Mouse (Mus musculus) embryonic facial prominence, embryonic 14.5 days (tissue): ENCODE measurements at regions not wholly inside any gene's neighbourhood (a gene's known extent, or its start where the extent isn't known, plus 50 kb on each side); places are given as distances from the start of the nearest gene placed in this dataset.

Experiments
- ATAC-seq: fragments of 200-750 bp; cut with Nextera tagmentation; 2 replicates; pipeline ENCODE4 v1.8.0; 2017; ENCODE audit warnings: low read depth, moderate number of reproducible peaks, moderate TSS enrichment
- DNase-seq: peaks from one replicate; pipeline ENCODE4 v3.0.0-alpha.2; 2015; ENCODE audit warnings: low spot score
- H3K27ac ChIP-seq: fragments of 300-500 bp; sonication (generic); replicated peaks from 2 replicates; pipeline ENCODE4 v1.5.1; 2014; ENCODE audit warnings: low read depth, mild to moderate bottlenecking, low read length, moderate library complexity
- H3K27me3 ChIP-seq: fragments of 300-500 bp; sonication (generic); replicated peaks from 2 replicates; pipeline ENCODE4 v1.6.1; 2014; ENCODE audit warnings: low read length; ENCODE audit not compliant: control insufficient read depth, insufficient read depth
- H3K36me3 ChIP-seq: fragments of 300-500 bp; sonication (generic); 2 replicates; pipeline ENCODE4 v1.6.1; 2014; ENCODE audit warnings: low read length, mixed read lengths; ENCODE audit not compliant: control insufficient read depth, insufficient read depth
- H3K4me1 ChIP-seq: fragments of 300-500 bp; sonication (generic); 2 replicates; pipeline ENCODE4 v1.6.1; 2014; ENCODE audit warnings: antibody characterized with exemption, low read length; ENCODE audit not compliant: control insufficient read depth, insufficient read depth
- H3K4me2 ChIP-seq: fragments of 300-500 bp; sonication (generic); 2 replicates; pipeline ENCODE4 v1.6.1; 2014; ENCODE audit warnings: low read depth, mild to moderate bottlenecking, low read length, moderate library complexity, mixed read lengths
- H3K4me3 ChIP-seq: fragments of 300-500 bp; sonication (generic); 2 replicates; pipeline ENCODE4 v1.5.1; 2014; ENCODE audit warnings: low read depth, mild to moderate bottlenecking, low read length
- H3K9ac ChIP-seq: fragments of 300-500 bp; sonication (generic); 2 replicates; pipeline ENCODE4 v1.6.1; 2014; ENCODE audit warnings: low read depth, mild to moderate bottlenecking, low read length, moderate library complexity, mixed read lengths
- H3K9me3 ChIP-seq: fragments of 300-500 bp; sonication (generic); 2 replicates; pipeline ENCODE4 v1.6.1; 2016; ENCODE audit warnings: low read length; ENCODE audit not compliant: control insufficient read depth
- WGBS: fragments of 180-500 bp; shearing (Covaris S2); extraction: QIAGEN DNeasy Blood & Tissue Kit; methylation state at CpG from one replicate; pipeline ENCODE4 v1.1.7; 2014; 5-methylcytosine and 5-hydroxymethylcytosine counted together

DNA sequence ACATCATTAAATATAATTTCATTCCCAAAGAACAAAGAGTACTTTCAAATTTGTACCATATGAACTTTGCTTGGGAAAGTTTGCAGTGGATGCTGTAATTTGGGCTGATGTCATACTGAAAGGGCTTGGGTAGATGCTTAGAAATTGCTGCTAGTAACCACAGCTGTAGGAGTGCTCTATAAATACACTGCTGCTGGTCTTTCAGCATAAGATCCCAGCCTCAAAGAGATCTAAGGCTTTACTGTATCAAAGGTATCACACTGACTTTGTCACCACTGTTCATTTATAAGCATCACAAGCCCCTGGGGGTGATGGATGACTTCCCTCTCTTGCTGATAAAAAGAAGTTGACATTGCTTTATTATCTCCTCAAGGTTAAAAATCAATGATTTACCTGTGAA is 497.2 kb downstream of the Pla2g4a start:
- ATAC-seq (no peak), DNase-seq (peak; percentile 3)
- Histone ChIP-seq H3K27me3 (no peaks in the 10 kb centered on the region), H3K36me3 (no peaks in the 10 kb centered on the region), H3K4me2 (no peak overlapping the region), H3K9me3 (no peaks in the 10 kb centered on the region), H3K9ac (no peak overlapping the region), H3K4me1 (no peaks in the 10 kb centered on the region), H3K4me3 (no peak overlapping the region), H3K27ac (no peak overlapping the region)

GRCm38 (mm10) chr1:149449801-149450493 is 511.1 kb downstream of the Pla2g4a start:
- no peak overlapping the region for H3K4me2 ChIP-seq
- H3K27me3 ChIP-seq = no peaks in the 10 kb centered on the region
- no peaks in the 10 kb centered on the region for H3K4me1 ChIP-seq
- DNase-seq (no peak), ATAC-seq (no peak)
- H3K4me3 ChIP-seq = no peak overlapping the region
- WGBS = 84% methylated on average over 2 of the region's 2 CpGs
- H3K9me3 ChIP-seq = no peaks in the 10 kb centered on the region
- H3K27ac ChIP-seq = no peak overlapping the region
- no peak overlapping the region for H3K9ac ChIP-seq
- no peaks in the 10 kb centered on the region for H3K36me3 ChIP-seq

DNA sequence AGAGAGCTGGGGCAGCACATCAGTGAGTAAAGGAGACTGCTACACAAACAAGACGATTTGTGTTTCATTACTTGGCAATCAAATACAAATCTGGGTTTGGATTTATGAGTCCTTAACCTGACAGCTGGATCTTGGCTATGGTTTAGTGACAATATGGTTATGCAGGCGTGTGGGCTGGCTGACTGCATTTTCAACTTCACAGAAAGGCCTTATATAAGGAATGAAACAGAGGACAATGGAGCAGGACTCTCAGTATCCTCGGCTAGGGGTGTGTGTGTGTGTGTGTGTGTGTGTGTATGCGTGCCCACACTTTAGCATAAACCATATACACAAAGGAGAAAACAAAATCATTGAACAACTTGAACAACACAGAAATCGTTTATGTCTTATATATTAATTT is 512.6 kb downstream of the Pla2g4a start:
- Histone ChIP-seq H3K27ac (no peak overlapping the region), H3K4me1 (no peaks in the 10 kb centered on the region), H3K4me3 (no peak overlapping the region), H3K4me2 (no peak overlapping the region), H3K27me3 (no peaks in the 10 kb centered on the region), H3K9ac (no peak overlapping the region), H3K9me3 (no peaks in the 10 kb centered on the region), H3K36me3 (no peaks in the 10 kb centered on the region)
- DNase-seq (no peak), ATAC-seq (no peak)
- 79% methylated on average over 5 of the region's 5 CpGs for WGBS

DNA sequence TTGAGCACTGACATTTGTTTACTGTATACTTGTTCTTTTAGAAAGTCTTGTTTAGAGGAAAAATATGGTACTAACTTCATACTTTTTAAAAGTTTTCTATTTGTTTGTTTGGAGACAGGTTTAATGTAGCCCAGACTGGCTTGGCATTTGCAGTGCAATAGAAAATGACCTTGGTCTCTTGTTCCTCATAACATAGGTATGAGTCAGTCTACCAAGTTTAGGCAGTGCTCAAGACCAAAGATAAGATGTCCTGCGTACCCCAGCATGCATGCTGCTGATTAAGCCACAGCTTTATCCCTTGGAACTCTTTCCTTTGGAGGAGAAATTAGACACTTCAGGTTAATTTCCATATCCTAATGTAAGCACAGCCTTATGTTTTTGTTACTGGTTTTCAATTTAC is 550.1 kb downstream of the Pla2g4a start:
- no peak overlapping the region for H3K9ac ChIP-seq
- no peaks in the 10 kb centered on the region for H3K36me3 ChIP-seq
- WGBS = 81% methylated on average over 1 of the region's 1 CpGs
- ATAC-seq (no peak), DNase-seq (no peak)
- H3K4me1 ChIP-seq = no peaks in the 10 kb centered on the region
- no peak overlapping the region for H3K4me2 ChIP-seq
- H3K27ac ChIP-seq = no peak overlapping the region
- no peaks in the 10 kb centered on the region for H3K27me3 ChIP-seq
- no peak overlapping the region for H3K4me3 ChIP-seq
- no peaks in the 10 kb centered on the region for H3K9me3 ChIP-seq

DNA sequence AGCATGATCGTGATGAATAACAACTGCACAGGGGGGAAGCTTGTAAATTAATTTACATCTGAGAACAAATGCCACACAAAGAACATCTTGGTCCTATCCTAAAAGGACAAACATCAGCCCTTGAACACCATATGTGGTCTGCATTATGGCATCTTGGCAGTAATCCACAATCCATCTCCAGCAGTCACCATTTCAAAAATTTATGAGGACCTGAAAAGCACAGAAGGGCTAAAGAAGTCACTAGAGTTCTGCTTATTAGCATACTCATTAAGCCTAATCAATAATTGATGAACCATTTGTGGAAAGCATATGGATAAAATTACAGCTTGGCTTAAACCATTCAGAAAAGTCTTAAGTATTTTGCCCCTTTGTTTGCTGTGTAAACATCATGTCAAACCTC is 555.7 kb downstream of the Pla2g4a start:
- no peak overlapping the region for H3K4me2 ChIP-seq
- no peaks in the 10 kb centered on the region for H3K9me3 ChIP-seq
- H3K4me1 ChIP-seq = no peaks in the 10 kb centered on the region
- peak; percentile 5 for DNase-seq
- H3K27me3 ChIP-seq = no peaks in the 10 kb centered on the region
- H3K27ac ChIP-seq = no peak overlapping the region
- H3K36me3 ChIP-seq = no peaks in the 10 kb centered on the region
- no peak overlapping the region for H3K9ac ChIP-seq
- 42% methylated on average over 1 of the region's 1 CpGs for WGBS
- no peak overlapping the region for H3K4me3 ChIP-seq
- no peak for ATAC-seq

- Histone ChIP-seq H3K4me2 (no peak overlapping the region), H3K9ac (no peak overlapping the region), H3K27me3 (no peaks in the 10 kb centered on the region), H3K4me3 (no peak overlapping the region), H3K36me3 (no peaks in the 10 kb centered on the region), H3K9me3 (no peaks in the 10 kb centered on the region), H3K4me1 (no peaks in the 10 kb centered on the region), H3K27ac (no peak overlapping the region)
- no peak for ATAC-seq
- DNase-seq = no peak
- 69% methylated on average over 3 of the region's 3 CpGs for WGBS
Observed at GRCm38 (mm10) chr1:149388706-149389105, 572.4 kb downstream of the Pla2g4a start.

DNA sequence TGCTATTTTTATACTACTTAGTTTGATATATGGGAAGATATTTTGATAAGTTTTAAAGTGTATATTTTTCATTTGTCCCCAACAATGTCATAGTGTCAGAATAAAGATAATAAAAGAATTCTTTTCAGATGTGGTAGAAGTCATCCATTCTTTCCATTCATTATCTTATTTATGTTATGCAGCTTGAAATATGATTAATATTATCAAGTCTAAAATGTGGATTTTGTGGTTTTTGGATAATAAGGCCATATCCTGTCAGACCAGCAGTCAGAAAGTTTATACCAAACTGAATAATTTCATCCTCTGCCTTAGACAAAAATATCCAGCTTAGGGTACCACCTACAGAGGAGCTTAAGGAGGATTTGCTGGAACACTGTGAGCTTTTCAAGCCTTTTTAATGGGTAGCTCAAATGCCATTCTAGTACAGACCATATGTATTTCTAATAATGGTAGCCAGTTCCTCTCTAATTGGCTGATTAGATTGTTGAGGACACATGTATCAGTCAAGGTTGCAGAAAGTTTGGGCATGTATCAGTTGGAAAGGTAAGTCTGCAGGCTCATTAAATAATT is 609.7 kb downstream of the Pla2g4a start:
- H3K4me3 ChIP-seq = no peak overlapping the region
- H3K4me1 ChIP-seq = no peaks in the 10 kb centered on the region
- H3K27me3 ChIP-seq = no peaks in the 10 kb centered on the region
- no peaks in the 10 kb centered on the region for H3K36me3 ChIP-seq
- H3K9ac ChIP-seq = no peak overlapping the region
- H3K27ac ChIP-seq = no peak overlapping the region
- H3K9me3 ChIP-seq = no peaks in the 10 kb centered on the region
- H3K4me2 ChIP-seq = no peak overlapping the region
- ATAC-seq = no peak
- DNase-seq = no peak

DNA sequence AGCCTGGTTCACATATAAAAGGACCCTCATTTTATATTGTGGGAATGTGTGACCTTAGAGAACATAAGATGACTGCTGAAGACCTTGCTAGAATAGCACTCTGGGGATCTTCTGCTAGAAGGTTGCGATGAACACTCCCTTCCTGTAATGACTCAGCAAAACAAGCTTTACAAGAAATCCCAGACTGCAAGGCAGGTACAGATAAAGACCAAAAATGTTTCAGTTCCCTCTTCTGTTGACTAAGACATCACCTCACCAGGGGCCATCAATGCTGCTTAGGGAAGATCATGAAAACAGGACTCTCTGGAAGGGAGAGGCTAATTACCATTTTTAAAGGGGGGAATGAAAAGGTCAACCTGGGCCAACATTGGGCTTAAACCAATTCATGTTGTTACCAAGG is 613.7 kb downstream of the Pla2g4a start:
- 83% methylated on average over 1 of the region's 1 CpGs for WGBS
- no peak overlapping the region for H3K27ac ChIP-seq
- ATAC-seq = no peak
- H3K4me1 ChIP-seq = no peaks in the 10 kb centered on the region
- no peak overlapping the region for H3K4me3 ChIP-seq
- no peaks in the 10 kb centered on the region for H3K36me3 ChIP-seq
- no peaks in the 10 kb centered on the region for H3K27me3 ChIP-seq
- H3K9me3 ChIP-seq = no peaks in the 10 kb centered on the region
- H3K4me2 ChIP-seq = no peak overlapping the region
- DNase-seq = no peak
- H3K9ac ChIP-seq = no peak overlapping the region

GRCm38 (mm10) chr1:149338158-149338557 is 622.9 kb downstream of the Pla2g4a start:
- Histone ChIP-seq H3K4me1 (no peaks in the 10 kb centered on the region), H3K9me3 (no peaks in the 10 kb centered on the region), H3K9ac (no peak overlapping the region), H3K4me3 (no peak overlapping the region), H3K27me3 (no peaks in the 10 kb centered on the region), H3K36me3 (no peaks in the 10 kb centered on the region), H3K4me2 (no peak overlapping the region), H3K27ac (no peak overlapping the region)
- DNase-seq = no peak
- no peak for ATAC-seq
- WGBS = 57% methylated on average over 5 of the region's 5 CpGs
